Mouse (Mus musculus): ENCODE data around the gene Btbd7.

DNA sequence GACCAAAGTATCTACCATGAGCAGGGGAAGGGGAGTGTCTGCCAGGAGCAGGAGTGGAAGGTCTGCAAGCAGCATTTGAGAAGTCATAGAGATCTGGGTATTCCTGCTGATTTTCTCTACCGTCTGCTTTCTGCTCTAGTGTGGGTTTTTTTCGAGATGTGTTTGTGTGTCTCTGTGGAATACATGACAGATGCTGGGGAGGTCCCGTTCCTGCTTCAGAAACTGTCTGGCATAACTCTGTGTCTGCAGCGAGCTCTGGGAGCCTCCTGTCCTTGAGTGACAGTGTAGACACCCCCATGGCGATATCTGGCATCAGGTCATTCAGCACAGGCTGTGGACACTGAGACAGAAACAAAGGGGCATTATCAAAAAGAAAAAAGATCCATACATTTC is 92.7 kb downstream of the Btbd7 start:
- TF ChIP-seq EP300 (IDR thresholded peaks at IDR 0.05; ENCODE audit: insufficient read depth, low read depth, low read length) (no peak), CTCF (IDR thresholded peaks at IDR 0.05) (no peak)
